Mouse (Mus musculus) lung, postnatal 36 days (tissue): ENCODE data around the gene Usf2.

Source experiments
- DNase-seq: peaks from one replicate; pipeline ENCODE4 v3.0.0; 2022; ENCODE audit warnings: mixed read lengths

Usf2 gene

GRCm38 (mm10) chr7:30956756-30957366 is at the start of gene Usf2:
Gene Usf2 (minus strand): TSS chr7:30956803.
- DNase-seq: peak; percentile 83

- peak; percentile 80 for DNase-seq
Observed at GRCm38 (mm10) chr7:31002650-31003049, 46.0 kb upstream of the Usf2 start.

- peak; percentile 88 for DNase-seq
Observed at GRCm38 (mm10) chr7:31000505-31001020, 44.0 kb upstream of the Usf2 start.

- no peak for DNase-seq
Observed at GRCm38 (mm10) chr7:30996491-30996890, 39.9 kb upstream of the Usf2 start.

GRCm38 (mm10) chr7:30993986-30994385 is 37.4 kb upstream of the Usf2 start:
- DNase-seq: no peak

GRCm38 (mm10) chr7:30992148-30992547 is 35.5 kb upstream of the Usf2 start:
- DNase-seq: no peak

- no peak for DNase-seq
Observed at GRCm38 (mm10) chr7:30988519-30989162, 32.0 kb upstream of the Usf2 start.

GRCm38 (mm10) chr7:30985357-30985756 is 28.8 kb upstream of the Usf2 start:
- no peak for DNase-seq

- no peak for DNase-seq
Observed at GRCm38 (mm10) chr7:30981703-30982102, 25.1 kb upstream of the Usf2 start.

- peak; percentile 92 for DNase-seq
Observed at GRCm38 (mm10) chr7:30973501-30974289, 17.1 kb upstream of the Usf2 start, which contains the start of gene Fam187b. Gene Fam187b (plus strand): TSS chr7:30973790.

- peak; percentile 76 for DNase-seq
Observed at GRCm38 (mm10) chr7:30973251-30973500, 16.6 kb upstream of the Usf2 start, which contains the start of gene Lsr. Gene Lsr (minus strand): TSS chr7:30973464.

- peak; percentile 14 for DNase-seq
Observed at GRCm38 (mm10) chr7:30972426-30973250, 16.0 kb upstream of the Usf2 start.

GRCm38 (mm10) chr7:30971901-30972300 is 15.3 kb upstream of the Usf2 start:
- no peak for DNase-seq

GRCm38 (mm10) chr7:30969174-30969573 is 12.6 kb upstream of the Usf2 start:
- DNase-seq: no peak

- no peak for DNase-seq
Observed at GRCm38 (mm10) chr7:30968611-30969010, 12.0 kb upstream of the Usf2 start.

GRCm38 (mm10) chr7:30966657-30967056 is 10.1 kb upstream of the Usf2 start:
- DNase-seq: no peak

- no peak for DNase-seq
Observed at GRCm38 (mm10) chr7:30965677-30966076, 9.1 kb upstream of the Usf2 start.

- DNase-seq: no peak
Observed at GRCm38 (mm10) chr7:30964366-30964765, 7.8 kb upstream of the Usf2 start.

- DNase-seq: no peak
Observed at GRCm38 (mm10) chr7:30962862-30963261, 6.3 kb upstream of the Usf2 start.

- DNase-seq: no peak
Observed at GRCm38 (mm10) chr7:30959786-30960349, 3.3 kb upstream of the Usf2 start.

GRCm38 (mm10) chr7:30958866-30959487 is 2.4 kb upstream of the Usf2 start:
- no peak for DNase-seq
